Mouse (Mus musculus) CD4-positive, CD25-positive, alpha-beta regulatory T cell, adult 2 months (primary cell): ENCODE measurements around the gene Chn1.
A peak's percentile ranks its signal among the peaks of the same experiment; 100 is the strongest.
"Not testable (repeated sequence)": the region's sequence is repeated elsewhere in the genome, so short reads cannot be mapped to it uniquely, and the experiment has no call there.

Source experiments
- DNase-seq: peaks from one replicate; pipeline ENCODE4 v3.0.0-alpha.2; 2012; ENCODE audit warnings: low read depth, low spot score

The Chn1 gene

DNA sequence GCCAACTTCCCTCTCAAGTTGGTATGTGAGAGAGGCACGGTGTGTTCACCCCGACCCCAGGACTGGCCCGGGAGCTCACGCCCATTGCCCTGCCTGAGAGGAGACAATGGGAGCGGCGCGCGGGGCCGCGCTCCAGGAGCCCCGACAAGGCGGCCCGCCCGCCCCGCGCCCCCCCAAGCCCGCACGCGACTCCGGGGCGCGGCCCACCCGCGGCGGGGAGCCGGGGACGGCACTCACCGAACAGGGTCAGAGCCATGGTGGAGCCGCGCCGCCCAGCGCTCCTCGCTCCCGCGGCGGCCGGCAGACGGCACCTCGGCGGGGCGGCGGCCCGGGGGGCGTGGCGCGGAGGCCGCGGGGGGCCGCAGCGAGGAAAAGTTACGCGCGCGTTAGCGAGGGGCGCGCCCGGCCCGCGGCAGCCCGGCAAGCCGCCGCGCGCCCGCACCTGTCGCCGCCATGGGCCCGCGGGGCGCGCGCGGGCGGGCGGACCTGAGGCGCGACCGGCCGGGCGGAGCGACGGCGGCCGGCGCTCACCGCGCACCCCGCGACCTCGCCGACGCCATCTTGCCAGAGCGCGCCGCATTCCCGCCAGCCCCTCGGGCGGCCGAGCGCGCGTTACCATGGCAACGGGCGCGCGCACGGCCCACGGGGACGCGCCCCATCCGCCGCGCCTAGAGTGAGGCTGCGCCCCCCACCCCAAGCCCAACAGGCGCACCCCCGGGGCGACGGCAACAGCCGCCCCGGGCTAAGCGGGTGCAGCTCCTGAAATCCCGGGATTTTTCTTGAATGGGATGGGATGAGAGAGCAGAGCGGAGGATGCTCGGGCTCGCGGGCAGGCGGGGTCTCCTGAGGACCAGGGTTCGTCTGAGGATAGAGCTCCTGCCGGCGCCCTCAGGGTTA is at the start of gene Chn1:
TSS of gene Chn1 (minus strand) at position 561 of the 897 bp plus-strand sequence.
- peak; percentile 31 for DNase-seq

DNA sequence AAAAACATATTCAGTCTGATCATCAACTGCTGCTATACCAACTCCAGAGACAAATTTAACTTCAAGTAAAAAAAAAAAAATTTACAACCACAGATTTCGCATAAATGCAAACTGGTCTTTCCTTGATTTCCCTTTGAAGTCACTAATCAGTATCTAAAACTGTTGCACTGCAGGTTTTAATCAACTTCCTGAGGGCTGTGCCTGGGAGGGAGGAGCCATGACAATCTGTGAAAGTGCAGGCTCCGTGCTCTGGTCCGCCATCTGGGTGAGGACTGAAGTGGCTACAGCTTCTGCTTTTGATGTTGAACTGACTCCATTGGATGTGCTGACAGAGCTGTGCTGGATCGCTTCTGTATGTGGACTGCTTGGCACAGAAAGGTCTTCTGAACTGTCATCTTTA is 43.6 kb upstream of the Chn1 start:
- peak; percentile 5 for DNase-seq

DNA sequence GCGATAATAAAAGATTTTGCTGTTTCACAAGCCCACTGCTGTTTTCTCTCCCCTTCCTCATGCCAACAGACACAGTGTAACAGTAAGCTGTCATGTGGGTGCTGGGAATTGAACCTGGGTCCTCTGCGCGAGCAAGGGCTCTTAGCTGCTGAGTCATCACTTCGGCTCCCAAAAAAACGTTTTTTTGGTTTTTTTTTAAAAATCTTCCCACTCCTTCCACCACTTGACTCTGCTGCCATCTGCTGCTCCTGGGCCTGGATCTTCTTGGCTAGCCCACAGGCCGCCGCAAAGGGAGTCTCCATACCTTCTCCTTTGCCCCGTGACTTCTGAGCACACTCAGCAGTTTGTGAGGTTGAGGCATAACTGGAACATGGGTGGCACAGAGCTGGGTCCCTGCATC is 32.5 kb upstream of the Chn1 start:
- no peak for DNase-seq

DNA sequence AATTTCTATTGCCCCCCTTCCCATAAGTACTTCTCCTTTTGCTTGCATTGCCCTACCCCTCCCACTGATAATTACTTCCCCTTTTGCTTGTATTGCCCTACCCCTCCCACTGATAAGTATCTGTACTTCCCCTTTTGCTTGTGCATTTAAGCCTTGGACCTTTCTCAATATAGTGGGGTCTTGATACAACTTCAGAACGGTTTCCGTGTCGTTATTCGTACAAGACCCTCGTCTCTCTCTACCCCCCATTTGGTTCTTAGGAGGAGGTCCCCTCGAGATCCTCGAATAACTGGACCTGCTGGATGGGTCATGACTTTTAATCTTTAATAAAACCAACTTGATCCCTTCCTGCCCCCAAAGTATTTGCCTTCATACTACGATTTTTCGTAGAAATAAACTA is 25.0 kb upstream of the Chn1 start:
- DNase-seq: not testable (repeated sequence)

DNA sequence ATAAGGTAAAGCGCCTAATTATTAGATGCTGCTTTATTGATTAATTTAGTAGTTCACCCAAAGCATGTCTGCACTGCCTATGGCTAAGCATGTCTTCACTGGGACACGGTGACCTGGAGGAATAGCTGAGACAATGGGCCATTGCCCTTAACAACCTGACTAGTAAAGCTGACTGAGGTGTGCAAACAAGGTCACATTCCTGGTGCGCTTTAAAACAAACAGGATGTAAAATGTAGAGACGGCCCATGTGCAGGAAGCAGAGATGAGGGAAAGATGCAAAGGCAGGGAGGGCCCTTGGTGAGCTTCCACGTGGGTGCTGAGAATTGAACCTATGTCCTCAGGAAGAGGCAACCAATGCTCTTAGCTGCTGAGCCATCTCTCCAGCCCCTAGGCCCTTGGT is 23.6 kb upstream of the Chn1 start:
- DNase-seq: no peak

DNA sequence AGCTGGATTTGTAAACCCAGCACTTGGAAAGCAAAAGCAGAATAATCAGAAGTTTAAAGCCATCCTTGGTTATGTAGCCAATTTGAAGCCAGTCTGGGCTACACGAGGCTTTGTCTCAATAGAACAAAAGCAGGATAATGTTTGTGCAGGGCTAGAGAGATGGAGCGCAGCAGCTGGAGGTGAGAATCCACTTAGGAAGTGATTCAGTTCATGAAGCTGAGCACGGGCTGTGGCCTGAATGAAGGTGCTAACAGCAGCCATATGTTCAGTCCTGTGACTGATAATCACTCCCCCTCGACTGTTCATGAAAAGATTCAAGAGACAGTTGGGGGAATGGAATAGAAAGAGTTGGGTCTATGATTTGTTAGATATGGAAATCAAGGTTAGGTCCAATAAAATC is 23.0 kb upstream of the Chn1 start:
- DNase-seq: no peak

DNA sequence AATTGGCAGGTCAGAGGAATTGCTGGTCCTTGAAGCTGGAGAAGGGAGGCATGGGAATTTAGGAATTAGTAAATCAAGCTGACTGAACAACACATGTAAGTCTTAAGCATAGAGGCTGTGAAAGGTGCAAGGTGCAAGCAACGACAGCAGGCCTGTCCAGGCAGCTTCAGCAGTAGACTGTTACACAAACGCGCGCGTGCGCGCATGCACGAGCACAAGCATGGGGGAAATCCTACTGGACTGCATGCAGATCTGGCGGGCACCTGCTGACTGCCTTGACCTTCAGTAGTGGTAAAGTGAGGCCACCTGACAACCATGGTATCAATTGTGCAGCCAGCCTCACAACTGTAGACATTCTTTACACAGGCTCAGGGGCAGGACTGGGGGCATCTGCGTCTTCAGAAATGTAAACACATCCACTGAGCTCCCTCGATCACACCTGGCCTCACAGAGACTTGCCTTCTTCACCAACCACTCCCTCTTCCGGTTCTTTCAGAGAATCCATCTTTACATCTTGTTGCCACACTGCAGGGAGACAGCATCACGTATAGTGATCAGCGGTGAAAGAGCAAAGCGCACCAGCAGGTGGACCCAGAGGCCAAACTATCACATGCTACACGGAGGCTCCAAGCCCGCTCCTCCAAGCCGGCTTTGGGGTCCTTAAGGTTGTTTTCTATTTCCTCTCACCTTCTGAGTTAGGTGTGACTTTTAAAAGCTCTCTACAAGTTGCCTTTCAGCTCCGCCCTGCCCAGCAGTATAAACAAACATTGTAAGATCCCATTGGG is 16.9 kb upstream of the Chn1 start:
- DNase-seq: peak; percentile 9

DNA sequence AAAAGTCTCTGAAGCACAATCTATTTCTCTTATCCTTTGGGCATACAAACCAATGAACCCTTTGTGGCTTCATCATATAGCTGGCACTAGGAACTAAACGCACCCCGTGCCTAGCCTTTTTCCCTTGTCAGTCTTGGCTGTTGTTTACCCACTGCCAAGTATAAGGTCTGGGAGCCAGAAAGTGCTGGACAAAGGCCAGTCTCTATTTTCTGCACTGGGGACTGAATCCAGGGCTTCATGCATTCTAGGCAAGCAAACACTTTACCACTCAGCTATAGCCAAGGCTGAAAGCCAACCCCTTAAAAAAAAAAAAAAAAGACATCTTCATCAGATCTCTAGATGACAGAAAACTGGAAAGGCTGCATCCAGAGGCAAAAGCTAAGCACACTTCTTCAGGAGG is 15.2 kb upstream of the Chn1 start:
- no peak for DNase-seq

DNA sequence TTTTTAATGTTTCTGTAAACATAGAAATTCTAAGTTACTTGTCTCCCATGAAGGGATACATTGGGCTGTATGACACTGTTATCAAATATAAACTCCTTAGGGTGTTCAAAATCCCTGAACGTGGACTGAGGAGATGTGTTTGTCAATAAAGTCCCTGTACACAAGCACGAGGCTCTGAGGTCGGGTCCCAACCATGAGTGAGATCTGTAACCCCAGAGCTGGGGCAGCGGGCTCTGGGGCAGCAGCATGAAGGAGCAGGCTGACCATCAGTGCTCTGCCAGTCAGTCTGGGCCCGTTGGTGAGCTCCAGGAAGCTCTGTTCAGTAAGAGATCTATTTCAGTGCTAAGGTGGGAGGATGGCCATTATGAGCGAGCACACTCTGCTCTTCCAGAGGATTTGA is 13.2 kb upstream of the Chn1 start:
- DNase-seq: no peak

DNA sequence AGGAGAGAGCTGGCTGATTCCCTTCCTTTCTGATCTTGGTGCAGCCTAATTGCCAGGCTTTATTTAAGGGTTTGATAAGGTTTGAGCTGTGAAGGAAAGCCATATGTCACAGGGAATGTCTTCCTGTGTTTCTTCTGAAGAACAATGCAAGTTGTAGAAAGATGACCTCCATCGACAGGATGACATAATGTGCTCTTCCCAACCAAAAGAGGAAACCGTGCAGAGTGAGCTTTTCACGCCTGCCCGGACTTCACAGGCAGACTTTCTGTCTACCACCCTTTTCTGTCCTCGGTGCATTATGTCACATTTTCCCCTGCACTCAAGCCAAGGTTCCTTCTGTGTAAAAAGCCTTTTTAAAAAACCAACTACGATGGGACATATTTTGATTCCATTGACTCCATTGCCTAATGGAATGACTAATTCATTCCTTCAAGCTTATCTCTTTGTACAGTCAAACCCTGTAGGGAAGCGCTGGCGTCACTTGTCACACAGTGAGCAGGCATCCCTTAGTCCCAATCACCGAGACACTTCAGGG is 7.3 kb upstream of the Chn1 start:
- DNase-seq: no peak

DNA sequence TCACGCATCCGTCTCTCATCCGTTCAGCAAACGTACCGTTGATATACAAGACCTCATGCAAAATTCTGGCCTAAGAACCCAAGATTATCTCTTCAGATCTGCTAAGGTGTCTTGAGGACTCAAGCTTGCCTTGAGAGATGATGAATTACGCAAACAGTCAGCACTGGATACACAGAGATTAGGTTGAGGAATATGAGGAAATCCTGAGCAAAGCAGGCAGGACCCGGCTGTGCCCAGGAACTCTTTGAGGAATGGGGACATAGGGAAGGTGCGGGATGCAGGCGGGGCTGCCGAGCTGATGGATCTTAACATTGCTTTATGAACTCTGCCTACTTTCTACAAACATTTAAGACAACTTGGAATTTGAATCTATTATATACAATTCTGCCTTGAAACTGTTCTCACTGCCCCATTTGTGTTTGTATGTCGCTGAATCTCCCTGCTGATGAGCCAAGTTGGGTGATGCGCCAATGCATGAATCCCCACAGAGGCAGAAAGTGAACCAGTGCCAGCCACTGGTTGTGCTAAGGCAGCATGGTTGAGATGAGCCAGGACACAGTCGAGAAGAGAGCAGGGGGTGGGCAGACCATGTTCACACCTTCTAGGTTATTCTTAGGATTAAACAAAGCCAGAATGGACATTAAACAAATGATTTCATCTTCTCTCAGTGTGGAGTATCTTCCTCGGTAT is 5.3 kb upstream of the Chn1 start:
- DNase-seq: no peak

DNA sequence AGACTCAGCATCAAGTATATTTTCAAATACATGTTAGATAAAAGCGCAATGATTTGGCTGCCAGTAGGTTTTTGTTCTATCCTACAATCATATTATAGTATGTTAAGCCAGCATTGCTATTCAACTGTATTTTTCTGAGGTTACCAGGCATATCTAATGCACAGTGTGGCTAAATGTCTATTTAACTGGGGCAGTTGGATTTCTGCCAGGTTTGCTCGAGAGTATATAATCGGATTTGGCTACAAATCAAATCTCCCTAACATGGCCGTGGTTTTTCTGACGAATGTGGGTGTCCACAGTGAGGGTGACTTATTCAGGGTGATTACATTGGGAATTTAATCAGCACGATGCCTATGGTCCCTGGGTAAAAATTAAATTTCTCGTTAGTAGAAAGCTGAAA is 4.7 kb upstream of the Chn1 start:
- DNase-seq: no peak

DNA sequence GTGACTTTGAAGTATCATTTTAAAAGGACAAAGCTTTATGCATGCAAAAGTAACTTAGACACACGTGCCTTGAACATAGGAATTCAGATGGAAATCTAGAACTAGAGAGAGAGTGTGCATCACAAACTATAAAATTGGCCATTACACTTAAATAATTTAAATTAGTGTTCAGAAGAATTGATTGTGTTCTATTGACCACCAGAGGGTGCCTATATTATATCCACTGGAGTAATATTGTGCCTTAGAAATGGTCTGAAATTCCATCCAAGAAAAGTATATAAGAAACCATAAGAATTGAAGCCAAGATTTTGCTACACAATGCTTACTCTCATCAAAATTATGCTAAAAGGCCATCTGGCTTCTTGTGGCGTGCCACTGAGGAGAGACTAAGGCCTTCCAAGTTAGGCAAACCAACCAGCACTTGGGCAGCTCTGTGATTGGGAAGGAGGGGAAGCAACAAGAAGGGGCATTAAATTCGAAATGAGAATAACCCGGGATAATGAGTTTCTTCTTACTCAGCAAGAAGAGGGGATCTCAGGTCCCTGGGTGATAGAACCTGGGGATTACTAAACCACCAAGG is 4.0 kb upstream of the Chn1 start:
- no peak for DNase-seq

DNA sequence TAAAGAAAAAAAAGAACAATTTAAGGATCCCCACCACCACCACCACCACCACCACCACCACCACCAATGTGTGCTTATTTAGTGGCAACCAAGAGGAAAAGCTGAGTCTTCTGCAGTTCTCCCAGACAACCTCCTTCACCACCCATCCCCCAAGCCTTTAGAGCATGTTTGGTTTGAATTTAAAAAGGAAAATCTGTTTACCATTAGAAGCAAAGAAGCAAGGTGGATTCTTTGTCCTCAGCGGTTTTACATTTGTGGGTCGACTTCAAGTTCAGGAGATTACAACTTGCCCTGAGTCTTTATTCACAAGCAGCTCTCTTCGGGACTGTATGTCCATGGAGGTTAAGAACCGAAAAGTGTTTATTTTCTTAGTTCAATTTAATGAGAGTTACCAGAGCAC is 1.8 kb upstream of the Chn1 start:
- DNase-seq: no peak

DNA sequence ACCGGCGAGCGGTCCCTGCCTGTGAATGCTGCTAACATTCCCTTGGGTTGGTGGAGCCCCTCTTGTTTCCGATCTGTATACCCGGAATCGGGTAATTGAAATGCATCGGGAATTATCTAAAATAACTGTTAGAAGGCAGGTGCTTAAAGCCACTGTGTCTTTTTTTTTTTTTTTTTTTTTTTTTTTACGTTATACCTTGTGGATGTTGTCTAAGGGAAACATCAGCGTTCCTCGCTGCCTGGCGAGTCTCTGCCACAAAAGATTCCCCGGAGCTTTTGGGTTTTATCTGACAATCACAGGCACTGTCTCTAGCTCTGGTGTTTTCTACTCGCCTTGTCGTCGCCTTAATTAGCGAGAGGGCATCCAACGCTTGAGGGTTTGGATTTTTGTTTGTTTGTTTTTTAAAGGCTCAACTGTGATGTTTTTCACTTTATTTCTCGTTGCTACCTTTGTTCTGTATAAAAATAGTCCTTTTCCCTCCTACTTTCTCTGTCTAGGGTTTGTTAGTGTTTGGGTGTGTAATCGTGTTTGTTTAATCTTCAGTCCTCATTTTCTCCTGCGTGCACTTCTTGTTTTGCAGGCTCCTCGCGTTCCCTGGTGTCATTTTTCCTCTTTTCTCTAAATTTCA is 651 bp upstream of the Chn1 start:
- DNase-seq: no peak

DNA sequence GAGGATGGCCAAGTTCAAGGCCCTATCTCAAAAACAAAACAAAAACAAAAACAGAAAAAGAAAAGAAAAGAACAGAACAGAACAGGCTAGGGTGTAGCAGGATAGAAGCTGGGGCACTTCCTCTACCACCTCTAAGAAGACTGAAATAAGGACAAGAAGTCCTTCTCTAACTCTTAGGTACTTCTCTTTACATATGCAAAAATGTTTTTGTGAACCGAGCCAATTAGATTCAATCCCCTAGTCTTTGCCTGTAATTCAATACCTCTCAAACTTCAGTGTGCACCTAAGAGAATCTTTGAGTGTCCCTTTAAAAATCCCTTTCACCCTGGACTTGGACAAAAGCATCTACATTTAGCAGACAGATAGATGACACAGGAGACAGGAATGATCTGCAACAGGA is 2.2 kb downstream of the Chn1 start:
- DNase-seq: no peak

DNA sequence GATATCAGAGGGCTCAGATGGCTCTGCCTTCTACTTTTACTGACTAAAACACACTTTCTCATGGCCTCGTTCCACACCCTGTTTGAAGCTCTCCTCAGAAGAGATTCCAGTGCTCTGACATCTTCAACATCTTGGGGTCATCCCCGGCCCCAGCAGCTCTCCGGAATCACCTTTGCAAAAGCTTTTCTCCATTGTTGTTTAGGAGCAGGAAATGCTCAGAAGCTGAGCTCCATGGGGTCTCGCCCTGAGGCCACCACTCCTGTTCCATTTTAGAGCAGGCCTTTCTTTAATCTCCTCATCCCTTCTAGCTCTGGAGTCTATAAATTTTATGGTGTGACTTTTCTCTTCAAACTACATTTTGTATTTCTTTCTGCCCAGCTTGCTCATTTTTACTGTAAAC is 6.5 kb downstream of the Chn1 start:
- DNase-seq: no peak

DNA sequence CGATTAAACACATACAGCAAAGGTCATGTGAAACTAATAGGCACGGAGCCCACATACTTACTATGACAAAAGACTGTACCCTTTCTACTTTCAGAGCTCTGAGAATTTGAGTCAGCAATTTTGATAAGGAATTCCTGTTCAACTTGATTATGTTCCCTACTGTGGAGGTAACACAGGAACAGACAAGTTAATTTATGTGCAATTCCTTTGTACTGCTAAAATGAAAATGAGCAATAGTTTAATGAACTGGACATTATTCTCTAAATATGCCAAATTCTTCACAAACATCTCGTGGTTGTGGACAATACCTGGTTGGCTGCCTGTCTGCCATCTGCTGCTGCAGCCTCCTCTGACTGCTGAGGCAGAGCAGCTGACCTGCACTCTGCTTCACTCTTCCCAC is 11.6 kb downstream of the Chn1 start:
- DNase-seq: no peak

DNA sequence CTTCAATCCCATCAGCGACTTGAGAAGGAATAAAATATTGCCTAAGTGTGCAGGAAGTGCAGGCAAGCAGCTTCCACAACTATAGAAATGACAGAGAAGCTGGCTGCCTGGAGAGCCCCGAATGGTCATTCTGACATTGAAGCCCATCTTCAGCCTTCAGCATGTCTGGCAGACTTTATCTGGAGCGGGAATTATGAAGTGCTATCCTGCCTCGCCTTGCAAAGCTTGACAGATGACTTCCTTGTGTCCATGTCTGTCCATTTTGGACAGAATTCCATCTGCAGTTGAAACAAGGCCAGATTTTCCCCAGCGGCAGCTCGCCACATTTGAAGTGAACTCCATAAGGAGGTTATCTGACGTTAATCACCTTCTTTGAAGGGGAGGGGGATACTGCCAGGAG is 15.2 kb downstream of the Chn1 start:
- no peak for DNase-seq

DNA sequence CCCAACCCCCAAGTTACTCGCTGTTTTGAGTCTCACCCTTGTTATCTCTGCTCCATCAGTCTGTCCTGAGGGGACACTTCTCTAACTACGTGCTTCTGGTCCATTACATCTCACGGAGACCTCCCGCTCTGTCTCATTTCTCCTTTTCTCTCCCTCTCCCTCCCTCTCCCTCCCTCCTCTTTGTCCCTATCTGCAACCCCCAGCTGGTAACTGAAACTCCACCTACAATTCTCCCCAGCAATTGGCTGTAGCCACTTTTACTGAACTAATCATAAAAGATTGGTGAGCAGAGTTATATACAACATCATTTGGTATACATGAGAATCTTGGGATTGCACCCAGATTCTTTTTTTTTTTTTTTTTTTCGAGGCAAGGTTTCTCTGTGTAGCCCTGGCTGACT is 16.1 kb downstream of the Chn1 start:
- DNase-seq: no peak

DNA sequence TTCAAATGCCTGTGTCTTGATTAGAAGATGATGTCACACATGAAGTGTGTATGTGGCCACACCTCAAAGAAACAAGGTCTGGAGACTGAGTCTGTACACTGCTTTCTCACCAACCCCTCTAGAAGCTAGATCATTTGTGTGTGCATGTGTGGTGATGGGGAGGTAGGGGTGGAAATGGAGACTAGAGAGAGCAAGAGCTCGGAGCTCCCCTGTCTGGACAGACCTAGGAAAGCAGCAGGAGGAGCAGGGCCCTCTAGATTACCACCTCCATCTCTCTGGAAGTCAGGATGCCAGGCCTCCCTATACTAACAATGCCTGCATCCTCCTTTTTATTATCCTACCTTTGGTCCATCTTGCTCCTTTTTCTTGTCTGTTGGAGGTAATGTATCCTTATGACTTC is 27.8 kb downstream of the Chn1 start:
- DNase-seq: no peak
